Mouse (Mus musculus) heart, postnatal 14 days (tissue): Measurements from ENCODE around the gene Ndufb5. TPM values are rescaled to one million over a fixed set of nuclear protein-coding genes. Genes with fewer than 3 reads are reported as not detected.
"Not testable (repeated sequence)": the region's sequence is repeated elsewhere in the genome, so short reads cannot be mapped to it uniquely, and the experiment has no call there.

ENCODE experiments used
- DNase-seq, 2 experiments: peaks; one replicate each; pipeline ENCODE4 v3.0.0; 2021 to 2022
- intact Hi-C: fragments of 180-260 bp; cut with DNase I; formaldehyde crosslinking; loops from one replicate; pipeline ENCODE4 v1.15.1; 2025
- long read RNA-seq, 2 experiments: library from polyadenylated mRNA; stranded (forward); transcript quantifications; one replicate each; pipeline ENCODE4 v2.0.0; 2021
- total RNA-seq, 2 experiments: library from RNA; stranded (reverse); gene quantifications; 2 replicates each; pipeline ENCODE4 v1.2.3; 2021

Gene Ndufb5
- total RNA-seq = 100 to 1,000 TPM; 768 to 787 TPM
- long read RNA-seq, experiment 1, transcript Ndufb5-204 (6 exons, 1,079 nt) = major isoform, 558 of 572 reads
- long read RNA-seq, experiment 1, partial matches to known transcripts = 1 of 572 reads
- long read RNA-seq, experiment 1, other reads (novel, unspliced or antisense) = 12 of 572 reads
- long read RNA-seq, experiment 2, transcript Ndufb5-204 (6 exons, 1,079 nt) = major isoform, 441 of 452 reads
- long read RNA-seq, experiment 2, partial matches to known transcripts = 0 of 452 reads
- long read RNA-seq, experiment 2, other reads (novel, unspliced or antisense) = 10 of 452 reads

GRCm38 (mm10) chr3:32736244-32737171 lies at the start of gene Ndufb5:
Gene Ndufb5 (plus strand): TSS chr3:32736990.
- intact Hi-C loops = loop anchor here (2.0 to 10.0 kb wide), 3 partner anchors 28 to 148 kb away; partner anchors contain the start of gene Usp13
- DNase-seq = peak; percentile 94 to 98

- no peak for DNase-seq
- intact Hi-C loops = no loop called here
These were observed 49.6 kb upstream of the Ndufb5 start for GRCm38 (mm10) chr3:32687156-32687555.

GRCm38 (mm10) chr3:32689567-32689999 lies 47.2 kb upstream of the Ndufb5 start:
- intact Hi-C loops = no loop called here
- DNase-seq = no peak

GRCm38 (mm10) chr3:32690008-32690407 lies 46.8 kb upstream of the Ndufb5 start:
- no peak for DNase-seq
- intact Hi-C loops = no loop called here

- intact Hi-C loops = no loop called here
- DNase-seq = no peak
These were observed 45.9 kb upstream of the Ndufb5 start for GRCm38 (mm10) chr3:32690901-32691300.

- intact Hi-C loops = no loop called here
These were observed 44.9 kb upstream of the Ndufb5 start for GRCm38 (mm10) chr3:32691841-32692240.

GRCm38 (mm10) chr3:32694211-32694610 lies 42.6 kb upstream of the Ndufb5 start:
- intact Hi-C loops = no loop called here
- no peak for DNase-seq

More at GRCm38 (mm10) chr3:32691841-32692240, 44.9 kb upstream of the Ndufb5 start:
- DNase-seq = no peak

GRCm38 (mm10) chr3:32694737-32695582 lies 41.8 kb upstream of the Ndufb5 start:
- intact Hi-C loops = loop anchor here (5.0 kb wide), 4 partner anchors 143 to 903 kb away; partner anchors contain the start of gene Zfp639
- no peak for DNase-seq

GRCm38 (mm10) chr3:32695583-32695980 lies 41.2 kb upstream of the Ndufb5 start:
- no peak for DNase-seq
- intact Hi-C loops = loop anchor here (5.0 kb wide), 4 partner anchors 143 to 903 kb away; partner anchors contain the start of gene Zfp639

GRCm38 (mm10) chr3:32698228-32698863 lies 38.4 kb upstream of the Ndufb5 start:
- intact Hi-C loops = loop anchor here (1.0 to 5.0 kb wide), 5 partner anchors 88 to 906 kb away; partner anchors contain the start of gene Zfp639
- peak; percentile 87 to 94 for DNase-seq

- intact Hi-C loops, DNase-seq: not testable (repeated sequence)
These were observed 32.8 kb upstream of the Ndufb5 start for GRCm38 (mm10) chr3:32704021-32704420.

- intact Hi-C loops, DNase-seq: not testable (repeated sequence)
These were observed 32.2 kb upstream of the Ndufb5 start for GRCm38 (mm10) chr3:32704632-32705031.

- intact Hi-C loops, DNase-seq: not testable (repeated sequence)
These were observed 31.0 kb upstream of the Ndufb5 start, which contains the start of gene Actl6a for GRCm38 (mm10) chr3:32705647-32706348. Gene Actl6a (plus strand): TSS chr3:32706298.

GRCm38 (mm10) chr3:32708052-32708367 lies 28.8 kb upstream of the Ndufb5 start:
- intact Hi-C loops = loop anchor here (2.0 kb wide), 1 partner anchor 29 kb away; the partner anchor contains the start of genes Mrpl47 and Ndufb5
- no peak for DNase-seq

GRCm38 (mm10) chr3:32708368-32709231 lies 28.2 kb upstream of the Ndufb5 start:
- intact Hi-C loops = loop anchor here (2.0 kb wide), 1 partner anchor 28 kb away; the partner anchor contains the start of genes Mrpl47 and Ndufb5
- peak; percentile 97 for DNase-seq

GRCm38 (mm10) chr3:32709388-32709787 lies 27.4 kb upstream of the Ndufb5 start:
- intact Hi-C loops = loop anchor here (2.0 kb wide), 1 partner anchor 27 kb away; the partner anchor contains the start of genes Mrpl47 and Ndufb5
- DNase-seq = no peak

GRCm38 (mm10) chr3:32713711-32714110 lies 23.1 kb upstream of the Ndufb5 start:
- intact Hi-C loops = no loop called here
- no peak for DNase-seq

- intact Hi-C loops, DNase-seq: not testable (repeated sequence)
These were observed 19.4 kb upstream of the Ndufb5 start for GRCm38 (mm10) chr3:32717403-32717802.
